Mouse (Mus musculus) kidney, postnatal 0 days (tissue): ENCODE data around the gene Ubap2l. TPM values are rescaled to one million over a fixed set of nuclear protein-coding genes. Genes with fewer than 3 reads are reported as not detected.

Source experiments
- ATAC-seq: fragments of 200-750 bp; cut with Nextera tagmentation; replicated peaks from 2 replicates; pipeline ENCODE4 v1.8.0; 2017; ENCODE audit warnings: low read depth, moderate number of reproducible peaks, moderate TSS enrichment, moderate library complexity; ENCODE audit not compliant: low FRiP score
- DNase-seq: peaks from one replicate; pipeline ENCODE4 v3.0.0-alpha.2; 2016; ENCODE audit warnings: low spot score
- H3K27ac ChIP-seq: fragments of 300-500 bp; sonication (generic); 2 replicates; pipeline ENCODE4 v1.5.1; 2014; ENCODE audit warnings: mild to moderate bottlenecking
- H3K27me3 ChIP-seq: fragments of 300-500 bp; sonication (generic); 2 replicates; pipeline ENCODE4 v1.6.1; 2014; ENCODE audit warnings: low read length, mixed read lengths; ENCODE audit not compliant: insufficient read depth
- H3K36me3 ChIP-seq: fragments of 300-500 bp; sonication (generic); 2 replicates; pipeline ENCODE4 v1.6.1; 2014; ENCODE audit warnings: low read length, mixed read lengths; ENCODE audit not compliant: insufficient read depth
- H3K4me1 ChIP-seq: fragments of 300-500 bp; sonication (generic); replicated peaks from 2 replicates; pipeline ENCODE4 v1.6.1; 2014; ENCODE audit warnings: antibody characterized with exemption, low read length, mixed read lengths; ENCODE audit not compliant: insufficient read depth
- H3K4me2 ChIP-seq: fragments of 300-500 bp; sonication (generic); 2 replicates; pipeline ENCODE4 v1.6.1; 2014; ENCODE audit warnings: mild to moderate bottlenecking, low read length, moderate library complexity, mixed read lengths
- H3K4me3 ChIP-seq: fragments of 300-500 bp; sonication (generic); replicated peaks from 2 replicates; pipeline ENCODE4 v1.5.1; 2014; ENCODE audit warnings: low read depth, low read length
- H3K9ac ChIP-seq: fragments of 300-500 bp; sonication (generic); 2 replicates; pipeline ENCODE4 v1.6.1; 2014; ENCODE audit warnings: low read depth, low read length
- H3K9me3 ChIP-seq: fragments of 300-500 bp; sonication (generic); replicated peaks from 2 replicates; pipeline ENCODE4 v1.6.1; 2016; ENCODE audit warnings: low read length, inconsistent platforms, mixed read lengths
- CTCF ChIP-seq: IDR thresholded peaks from 2 replicates; pipeline ENCODE4 v1.5.1; 2016; ENCODE audit warnings: antibody characterized with exemption, low read depth, mild to moderate bottlenecking, moderate library complexity
- WGBS: fragments of 180-500 bp; shearing (Covaris S2); extraction: QIAGEN DNeasy Blood & Tissue Kit; methylation state at CpG from one replicate; pipeline ENCODE4 v1.1.7; 2014; 5-methylcytosine and 5-hydroxymethylcytosine counted together
- polyA plus RNA-seq: library from polyadenylated mRNA; unstranded; fragments of >200 nt; fragmentation: Nextera tagmentation; extraction: Ambion mirVana; gene quantifications from 2 replicates; pipeline ENCODE4 v1.2.1, GENCODE M21; 2015

Ubap2l gene
- polyA plus RNA-seq, 1 experiment from 2014 or later, result 150 TPM

DNA sequence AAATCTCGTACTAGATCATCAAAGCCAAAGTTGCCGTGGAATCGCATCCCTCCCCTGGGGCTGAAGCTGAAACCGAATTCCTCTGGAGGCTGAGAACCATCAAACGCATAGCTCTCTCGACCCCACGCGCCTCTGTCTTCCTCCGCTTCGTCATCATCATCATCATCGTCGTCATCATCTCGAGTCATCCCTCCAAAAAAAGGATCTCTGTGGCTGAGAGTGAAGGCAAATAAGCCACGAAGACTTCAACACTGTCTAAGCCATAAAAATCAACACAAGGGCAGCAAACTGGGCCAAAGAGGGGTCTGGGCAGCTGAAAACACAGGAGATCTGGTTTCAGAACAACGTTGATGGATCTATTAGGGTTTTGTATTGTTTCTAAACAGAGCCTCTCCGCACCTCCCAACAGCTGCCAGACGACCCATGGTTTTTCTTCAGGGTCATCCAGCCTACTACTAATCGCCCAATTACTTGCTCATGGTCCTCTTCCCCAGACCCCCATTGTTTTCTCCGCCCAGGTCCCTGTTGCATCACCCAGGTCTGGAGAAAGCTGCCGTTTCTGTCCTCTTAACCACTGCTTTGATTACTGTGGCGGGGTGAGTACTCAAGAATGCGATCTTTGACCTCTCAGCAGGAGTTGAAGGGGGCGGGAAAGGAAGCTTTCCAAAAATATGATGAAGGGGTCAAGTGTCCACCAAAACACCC lies 54.5 kb downstream of the Ubap2l start:
- H3K4me1 ChIP-seq, result no peaks in the 10 kb centered on the region
- DNase-seq (peak; percentile 73), ATAC-seq (peak; percentile 71)
- no peaks in the 10 kb centered on the region for H3K27me3 ChIP-seq
- no peak for TF ChIP-seq CTCF
- peak overlapping the region; percentile 95 for H3K27ac ChIP-seq
- H3K9ac ChIP-seq, result peak overlapping the region; percentile 86
- no peaks in the 10 kb centered on the region for H3K9me3 ChIP-seq
- peak overlapping the region; percentile 86 for H3K4me2 ChIP-seq
- peak overlapping the region; percentile 69 for H3K4me3 ChIP-seq
- peaks cover 19% of the 10 kb centered on the region for H3K36me3 ChIP-seq
- WGBS, result 4% methylated on average over 20 of the region's 23 CpGs

GRCm38 (mm10) chr3:89994807-89995515 lies 57.5 kb downstream of the Ubap2l start:
- H3K27me3 ChIP-seq, result no peaks in the 10 kb centered on the region
- TF ChIP-seq CTCF, result 0 out of 2 replicates have a peak, but pooled peaks have one; percentile 11
- H3K4me1 ChIP-seq, result no peaks in the 10 kb centered on the region
- WGBS, result 86% methylated on average over 5 of the region's 5 CpGs
- DNase-seq (no peak), ATAC-seq (no peak)
- no peak overlapping the region for H3K9ac ChIP-seq
- H3K27ac ChIP-seq, result no peak overlapping the region
- no peak overlapping the region for H3K4me3 ChIP-seq
- no peaks in the 10 kb centered on the region; the same call in none of the 2 replicates for H3K36me3 ChIP-seq
- H3K9me3 ChIP-seq, result no peaks in the 10 kb centered on the region
- no peak overlapping the region for H3K4me2 ChIP-seq

DNA sequence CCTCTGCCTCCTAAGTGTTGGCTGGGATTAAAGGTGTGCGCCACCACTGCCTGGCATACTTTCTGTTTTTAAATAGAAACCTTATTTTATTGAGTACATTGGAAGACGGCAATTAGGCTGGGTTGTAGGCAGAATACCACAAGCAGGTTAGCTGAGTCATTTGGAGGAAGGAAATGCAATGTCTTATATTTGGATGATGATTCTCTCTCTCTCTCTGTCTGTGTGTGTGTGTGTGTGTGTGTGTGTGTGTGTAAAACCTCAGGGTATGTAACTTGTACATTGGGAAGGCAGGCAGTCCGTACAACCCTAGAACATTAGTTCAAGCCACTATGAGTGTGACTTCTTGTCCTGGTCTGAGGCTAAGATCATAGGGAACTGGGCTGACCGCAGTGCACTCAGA lies 64.6 kb downstream of the Ubap2l start:
- no peak for DNase-seq
- H3K27me3 ChIP-seq, result no peaks in the 10 kb centered on the region
- 90% methylated on average over 4 of the region's 4 CpGs for WGBS
- H3K27ac ChIP-seq, result no peak overlapping the region
- ATAC-seq, result no peak
- no peaks in the 10 kb centered on the region for H3K4me1 ChIP-seq
- TF ChIP-seq CTCF, result no peak
- no peak overlapping the region for H3K4me2 ChIP-seq
- no peak overlapping the region for H3K9ac ChIP-seq
- no peaks in the 10 kb centered on the region for H3K36me3 ChIP-seq
- H3K4me3 ChIP-seq, result no peak overlapping the region
- H3K9me3 ChIP-seq, result no peaks in the 10 kb centered on the region

DNA sequence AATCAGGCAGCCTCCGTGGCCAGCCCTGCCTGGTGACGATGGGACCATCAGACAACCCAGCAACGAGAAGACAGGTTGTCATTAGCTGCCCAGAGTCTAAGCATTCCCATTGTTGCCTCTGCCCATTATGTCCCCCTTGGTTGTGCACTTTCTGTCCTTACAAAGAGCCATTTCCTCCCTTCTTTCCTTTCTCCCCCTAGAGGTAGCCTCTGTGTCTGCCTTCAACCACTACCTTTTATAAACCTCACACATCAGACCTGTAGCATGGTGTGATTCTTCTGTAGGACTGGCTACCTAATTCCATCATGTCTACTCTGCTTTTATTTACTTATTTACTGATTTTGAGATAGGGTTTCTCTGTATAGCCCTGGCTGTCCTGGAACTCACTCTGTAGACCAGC lies 65.2 kb downstream of the Ubap2l start:
- peak; percentile 36; the same call in 1 of the 2 replicates for TF ChIP-seq CTCF
- WGBS, result 65% methylated on average over 3 of the region's 3 CpGs
- no peak for ATAC-seq

GRCm38 (mm10) chr3:89982426-89982825 lies 70.0 kb downstream of the Ubap2l start:
- H3K9ac ChIP-seq, result no peak overlapping the region
- DNase-seq (no peak), ATAC-seq (no peak)
- no peak overlapping the region for H3K4me2 ChIP-seq
- whole genome bisulfite sequencing, result 80% methylated on average over 5 of the region's 5 CpGs
- H3K4me1 ChIP-seq, result no peaks in the 10 kb centered on the region
- no peak overlapping the region for H3K4me3 ChIP-seq
- H3K36me3 ChIP-seq, result no peaks in the 10 kb centered on the region
- no peak for TF ChIP-seq CTCF
- H3K27me3 ChIP-seq, result no peaks in the 10 kb centered on the region
- no peaks in the 10 kb centered on the region for H3K9me3 ChIP-seq
- no peak overlapping the region for H3K27ac ChIP-seq

More for the DNA sequence above, 65.2 kb downstream of the Ubap2l start:
- Histone ChIP-seq H3K4me2 (no peak overlapping the region), H3K27me3 (no peaks in the 10 kb centered on the region), H3K27ac (no peak overlapping the region), H3K36me3 (no peaks in the 10 kb centered on the region), H3K9ac (no peak overlapping the region), H3K4me3 (no peak overlapping the region), H3K9me3 (no peaks in the 10 kb centered on the region), H3K4me1 (no peaks in the 10 kb centered on the region)
- DNase-seq, result no peak

DNA sequence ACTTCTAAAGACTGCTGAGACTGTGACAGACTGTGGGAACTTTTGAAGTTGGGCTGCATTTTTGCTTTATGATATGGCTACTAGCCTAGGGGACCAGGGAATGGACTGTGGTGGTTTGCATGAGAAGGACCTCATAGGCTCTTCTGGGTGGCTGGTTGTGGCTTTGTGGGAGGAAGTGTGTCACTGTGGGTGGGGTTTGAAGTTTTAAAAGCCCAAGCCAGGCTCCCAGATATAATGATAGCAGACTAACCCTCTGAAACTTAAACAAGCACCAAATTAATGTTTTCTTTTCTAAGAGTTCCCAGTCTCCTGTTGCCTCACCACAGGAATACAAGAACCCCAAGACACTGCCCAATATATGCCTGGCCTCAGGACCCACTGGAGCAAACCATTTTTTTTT lies 75.6 kb downstream of the Ubap2l start:
- no peaks in the 10 kb centered on the region for H3K27me3 ChIP-seq
- no peaks in the 10 kb centered on the region for H3K36me3 ChIP-seq
- ATAC-seq (no peak), DNase-seq (no peak)
- no peaks in the 10 kb centered on the region for H3K9me3 ChIP-seq
- no peaks in the 10 kb centered on the region for H3K4me1 ChIP-seq
- no peak overlapping the region for H3K27ac ChIP-seq
- no peak for TF ChIP-seq CTCF
- no peak overlapping the region for H3K4me2 ChIP-seq
- H3K9ac ChIP-seq, result no peak overlapping the region
- no peak overlapping the region for H3K4me3 ChIP-seq
